Mouse (Mus musculus) right cerebral cortex, postnatal 14 days (tissue): ENCODE results near the gene Prr36.
"Not testable (repeated sequence)": the region's sequence is repeated elsewhere in the genome, so short reads cannot be mapped to it uniquely, and the experiment has no call there.

Experiments
- DNase-seq: peaks from one replicate; pipeline ENCODE4 v3.0.0; 2022

Prr36 gene

GRCm38 (mm10) chr8:4216791-4217621, at the start of gene Prr36:
Prr36 (minus strand) TSS chr8:4217459.
- peak; percentile 66 for DNase-seq

- no peak for DNase-seq
These were observed 48.1 kb upstream of the Prr36 start for GRCm38 (mm10) chr8:4265160-4265914.

- DNase-seq: no peak
These were observed 46.0 kb upstream of the Prr36 start for GRCm38 (mm10) chr8:4263105-4263791.

DNA sequence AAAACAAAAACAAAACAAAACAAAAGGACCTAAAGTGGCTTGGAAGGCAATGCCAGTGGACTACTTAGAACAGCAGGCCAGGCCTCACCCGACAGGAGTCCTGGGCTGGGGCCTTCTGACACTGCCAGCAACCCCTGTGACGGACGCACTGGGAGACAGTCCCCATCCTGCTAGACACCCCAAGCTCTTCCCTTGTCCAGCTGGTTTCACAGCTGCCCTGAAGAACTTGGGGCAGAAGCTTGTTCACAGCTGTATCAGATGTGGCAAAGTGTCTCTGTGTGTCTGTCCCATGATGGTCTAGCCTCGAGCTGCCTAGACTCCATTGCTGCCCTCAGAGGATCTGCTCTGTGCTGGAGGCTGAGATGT, 42.5 kb upstream of the Prr36 start:
- no peak for DNase-seq

- DNase-seq: peak; percentile 94
These were observed 42.0 kb upstream of the Prr36 start, which contains the start of gene Ctxn1 for GRCm38 (mm10) chr8:4259125-4259804. Ctxn1 (minus strand) TSS chr8:4259274.

DNA sequence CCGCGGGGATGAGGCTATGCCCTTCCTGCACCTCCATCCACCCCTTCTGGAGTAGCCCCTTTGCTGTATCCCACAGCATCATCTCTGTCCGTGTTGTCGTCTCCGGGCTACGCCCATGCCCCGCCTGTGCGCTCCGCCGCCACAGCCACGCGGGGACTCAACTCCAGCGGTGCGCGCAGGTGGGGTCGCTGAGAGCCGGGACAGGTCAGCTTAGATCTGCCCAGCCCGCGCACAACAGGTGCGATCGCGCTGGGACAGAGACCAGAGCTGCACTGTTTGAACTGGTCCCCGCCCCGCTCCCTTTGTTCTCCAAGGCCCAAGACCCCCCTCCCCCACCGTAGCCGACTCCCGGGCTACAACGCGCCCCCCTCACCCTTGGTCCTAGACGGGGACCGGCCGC, 41.4 kb upstream of the Prr36 start:
- no peak for DNase-seq

DNA sequence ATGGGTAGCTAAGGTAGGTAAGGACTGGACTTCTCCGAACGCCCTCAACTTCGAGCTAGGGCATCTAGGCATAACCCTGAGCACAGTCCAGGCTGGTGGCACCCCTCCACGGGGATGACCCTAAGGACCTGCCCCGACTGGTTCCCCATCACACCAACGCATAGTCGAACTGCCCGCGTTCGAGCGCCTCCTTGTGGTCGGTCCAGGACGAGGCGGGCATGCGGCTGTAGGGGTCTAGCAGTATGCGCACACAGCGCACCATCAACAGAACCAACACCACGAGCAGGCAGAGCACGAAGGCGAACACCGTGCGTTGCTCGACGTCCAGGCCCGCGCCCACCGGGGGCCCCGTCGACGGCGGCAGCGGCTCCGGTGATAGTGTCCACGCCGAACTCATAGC, 41.0 kb upstream of the Prr36 start:
- peak; percentile 86 for DNase-seq

GRCm38 (mm10) chr8:4257350-4257749, 40.1 kb upstream of the Prr36 start:
- DNase-seq: no peak

- DNase-seq: peak; percentile 84
These were observed 39.7 kb upstream of the Prr36 start for GRCm38 (mm10) chr8:4256911-4257310.

DNA sequence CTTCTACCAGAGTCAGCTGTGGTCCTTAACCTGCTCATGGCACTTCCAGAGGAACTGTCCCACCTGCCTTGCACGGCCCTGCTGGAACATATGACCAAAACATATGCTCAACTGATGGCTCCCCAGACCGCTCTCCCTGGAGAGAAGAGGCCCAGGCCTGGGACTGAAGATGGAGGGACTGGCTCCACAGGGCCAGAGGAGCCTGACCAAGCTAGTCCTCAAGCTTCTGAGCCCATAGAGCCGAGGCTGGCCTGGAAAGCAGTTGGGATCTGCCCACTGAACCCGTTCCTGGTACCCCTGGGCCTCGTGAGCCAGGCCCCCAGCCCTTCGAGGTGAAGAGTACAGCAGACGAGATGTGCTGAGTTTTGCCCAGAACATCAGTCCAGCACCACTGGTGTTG, 38.2 kb upstream of the Prr36 start:
- DNase-seq: not testable (repeated sequence)

- DNase-seq: peak; percentile 70
These were observed 36.7 kb upstream of the Prr36 start for GRCm38 (mm10) chr8:4254001-4254400.

- DNase-seq: peak; percentile 96
These were observed 35.9 kb upstream of the Prr36 start, which contains the start of gene Snapc2 for GRCm38 (mm10) chr8:4252934-4253841. Snapc2 (plus strand) TSS chr8:4253080.

- DNase-seq: no peak
These were observed 35.0 kb upstream of the Prr36 start for GRCm38 (mm10) chr8:4252116-4252760.

DNA sequence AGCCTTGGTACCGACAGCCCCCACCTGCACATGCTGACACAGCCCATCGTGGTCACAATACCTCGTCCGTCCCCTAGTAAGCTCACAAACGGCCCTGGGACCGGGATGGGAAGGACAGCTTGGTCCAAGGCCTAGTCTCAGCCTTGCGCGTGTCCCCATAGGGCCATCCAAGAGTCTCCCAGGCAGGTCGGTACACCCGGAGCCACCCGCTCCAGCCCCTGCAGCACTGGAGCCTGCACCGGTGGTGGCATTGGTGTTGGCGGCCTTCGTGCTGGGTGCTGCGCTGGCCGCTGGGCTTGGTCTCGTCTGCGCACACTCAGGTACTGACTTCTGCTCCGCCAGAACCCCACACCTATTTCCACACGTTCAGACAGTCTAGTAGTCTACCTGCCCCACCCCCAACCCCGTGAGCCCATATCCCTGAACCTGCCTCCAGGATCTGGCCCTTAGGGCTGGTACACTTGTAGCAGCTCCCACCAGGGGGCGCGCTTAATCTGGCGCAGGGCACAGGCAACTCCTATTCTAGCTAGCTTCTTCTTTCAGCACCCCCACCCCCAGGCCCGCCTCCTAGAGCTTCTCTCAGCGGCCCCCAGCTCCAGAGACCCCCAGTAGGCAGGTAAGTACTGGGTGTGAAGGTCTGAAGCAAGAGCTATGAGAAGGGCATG, 33.2 kb upstream of the Prr36 start:
- DNase-seq: peak; percentile 93

DNA sequence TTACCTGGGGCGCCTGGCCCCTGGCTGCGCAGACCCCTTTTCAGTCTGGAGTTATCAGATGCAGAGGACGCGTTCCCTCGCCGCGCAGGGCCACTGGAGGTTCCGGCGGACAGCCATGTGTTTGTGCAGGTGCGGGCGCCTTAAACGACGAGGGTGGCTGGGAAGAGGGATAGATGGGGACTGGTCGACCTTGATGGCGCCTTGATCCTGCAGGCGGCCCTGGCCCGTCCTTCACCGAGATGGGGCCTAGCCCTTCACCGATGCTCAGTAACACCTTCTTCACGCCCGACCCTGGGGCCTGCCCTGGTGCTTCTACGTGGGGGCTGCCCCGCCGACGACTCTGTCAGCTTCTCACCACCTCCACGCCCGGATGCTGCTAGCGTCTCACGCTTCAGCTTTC, 32.0 kb upstream of the Prr36 start:
- no peak for DNase-seq

GRCm38 (mm10) chr8:4247951-4248540, 30.8 kb upstream of the Prr36 start, which contains the start of gene Tgfbr3l:
Tgfbr3l (plus strand) TSS chr8:4248214.
- no peak for DNase-seq

DNA sequence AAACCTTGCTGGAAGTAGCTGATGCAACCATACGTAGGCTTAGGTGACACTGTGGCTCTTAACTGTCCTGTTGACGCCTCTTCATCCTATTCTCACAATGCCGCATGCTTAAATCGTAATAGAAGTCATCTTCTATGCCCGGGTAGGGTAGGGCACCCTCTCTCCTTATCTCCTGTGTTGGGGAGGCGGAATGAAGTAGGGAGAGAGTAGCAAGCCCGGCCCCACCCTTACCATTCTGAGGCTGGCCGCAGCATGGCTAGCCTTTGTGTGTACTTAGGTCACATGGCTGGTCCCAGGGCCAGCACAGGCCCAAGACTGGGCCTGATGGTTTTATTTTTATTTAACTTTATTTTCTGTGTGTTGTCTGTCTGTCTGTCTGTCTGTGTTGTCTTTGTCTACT, 30.0 kb upstream of the Prr36 start:
- no peak for DNase-seq

GRCm38 (mm10) chr8:4245737-4246136, 28.5 kb upstream of the Prr36 start:
- no peak for DNase-seq

GRCm38 (mm10) chr8:4245061-4245460, 27.8 kb upstream of the Prr36 start:
- DNase-seq: no peak
